In genomic region chr5:100499243-100499642, GRCm38 (mm10) we compare ENCODE assay signal across 7 mouse cellular contexts. TPM values are rescaled to one million over a fixed set of nuclear protein-coding genes. Genes with fewer than 3 reads are reported as not detected.
DNase-seq lines count a peak whose midpoint lies in the region; ATAC-seq and TF ChIP-seq lines count a peak whose summit lies in the region.

No protein-coding gene starts in this region.

- H3K36me3 ChIP-seq in lung, embryonic 16.5 days (ENCODE audit: control insufficient read depth, insufficient read depth, low read length) = no peaks in the 10 kb centered on the region
- no peaks in the 10 kb centered on the region for H3K36me3 ChIP-seq in limb, embryonic 11.5 days (ENCODE audit: control insufficient read depth, insufficient read depth, low read length)
- H3K36me3 ChIP-seq in stomach, embryonic 14.5 days (ENCODE audit: control insufficient read depth, insufficient read depth, low read length) = no peaks in the 10 kb centered on the region

- no peaks in the 10 kb centered on the region for H3K9me3 ChIP-seq in lung, embryonic 16.5 days (ENCODE audit: control insufficient read depth, low read length)
- H3K9me3 ChIP-seq in limb, embryonic 11.5 days (ENCODE audit: control insufficient read depth, low read length) = no peaks in the 10 kb centered on the region
- no peaks in the 10 kb centered on the region for H3K9me3 ChIP-seq in stomach, embryonic 14.5 days (ENCODE audit: control insufficient read depth, low read depth, low read length)

- no peak for TF ChIP-seq POLR2A in embryonic fibroblast, embryonic 13.5 days (IDR thresholded peaks at IDR 0.05; ENCODE audit: low read depth, low read length)

- H3K9ac ChIP-seq in lung, embryonic 16.5 days (ENCODE audit: low read length) = peak overlapping the region; percentile 68; the same call in 1 of the 2 replicates
- no peak overlapping the region; the same call in 1 of the 2 replicates for H3K9ac ChIP-seq in limb, embryonic 11.5 days (ENCODE audit: low read length)
- H3K9ac ChIP-seq in stomach, embryonic 14.5 days (replicated peaks; ENCODE audit: low read depth, low read length) = no peak overlapping the region

- DNase-seq in lung, postnatal 10 days = no peak
- no peak for DNase-seq in limb, embryonic 11.5 days (ENCODE audit: low spot score)

- peaks cover 11% of the 10 kb centered on the region for H3K4me1 ChIP-seq in lung, embryonic 16.5 days (replicated peaks; ENCODE audit: control insufficient read depth, insufficient read depth, low read length)
- no peaks in the 10 kb centered on the region; the same call in 1 of the 2 replicates for H3K4me1 ChIP-seq in embryonic fibroblast, embryonic 13.5 days (ENCODE audit: control insufficient read depth, insufficient read depth, low read length)
- peaks cover 6% of the 10 kb centered on the region; the same call in 1 of the 2 replicates for H3K4me1 ChIP-seq in limb, embryonic 11.5 days (ENCODE audit: control insufficient read depth, insufficient read depth, low read length)
- peaks cover 22% of the 10 kb centered on the region for H3K4me1 ChIP-seq in stomach, embryonic 14.5 days (ENCODE audit: control insufficient read depth, insufficient read depth, low read length)

- 14% methylated on average over 2 of the region's 2 CpGs for WGBS in lung, embryonic 16.5 days
- 22% methylated on average over 2 of the region's 2 CpGs for WGBS in limb, embryonic 11.5 days
- WGBS in stomach, embryonic 14.5 days = 18% methylated on average over 2 of the region's 2 CpGs

- ATAC-seq in lung, embryonic 16.5 days (ENCODE audit: low read depth) = no peak
- ATAC-seq in limb, embryonic 11.5 days (ENCODE audit: insufficient number of reproducible peaks, low FRiP score, low TSS enrichment, low read depth) = no peak
- no peak for ATAC-seq in stomach, embryonic 14.5 days (ENCODE audit: insufficient number of reproducible peaks, insufficient read depth, low FRiP score, low read depth)
- ATAC-seq in granulocyte monocyte progenitor cell, adult 5-6 weeks (replicated peaks; ENCODE audit: poor library complexity, severe bottlenecking) = no peak
- no peak for ATAC-seq in cerebellum, adult (ENCODE audit: insufficient number of reproducible peaks, low FRiP score, low TSS enrichment)

- H3K27me3 ChIP-seq in lung, embryonic 16.5 days (ENCODE audit: control insufficient read depth, insufficient read depth, low read depth, low read length) = no peaks in the 10 kb centered on the region
- no peaks in the 10 kb centered on the region for H3K27me3 ChIP-seq in limb, embryonic 11.5 days (ENCODE audit: control insufficient read depth, insufficient read depth, low read length)
- H3K27me3 ChIP-seq in stomach, embryonic 14.5 days (ENCODE audit: control insufficient read depth, insufficient read depth, low read length) = no peaks in the 10 kb centered on the region

- H3K4me2 ChIP-seq in lung, embryonic 16.5 days (ENCODE audit: low read depth, low read length) = peak overlapping the region; percentile 95
- H3K4me2 ChIP-seq in limb, embryonic 11.5 days (ENCODE audit: low read depth, severe bottlenecking) = peak overlapping the region; percentile 93
- peak overlapping the region; percentile 96 for H3K4me2 ChIP-seq in stomach, embryonic 14.5 days (replicated peaks; ENCODE audit: low read depth, low read length)

- H3K27ac ChIP-seq in lung, embryonic 16.5 days (ENCODE audit: low read length) = peak overlapping the region; percentile 70; the same call in 1 of the 2 replicates
- H3K27ac ChIP-seq in embryonic fibroblast, embryonic 13.5 days (ENCODE audit: insufficient read depth, low read length) = no peak overlapping the region
- no peak overlapping the region for H3K27ac ChIP-seq in limb, embryonic 11.5 days (replicated peaks; ENCODE audit: low read depth, low read length)
- no peak overlapping the region for H3K27ac ChIP-seq in stomach, embryonic 14.5 days (ENCODE audit: low read length)

- peak overlapping the region; percentile 90 for H3K4me3 ChIP-seq in lung, embryonic 16.5 days (ENCODE audit: low read length)
- peak overlapping the region; percentile 91 for H3K4me3 ChIP-seq in embryonic fibroblast, embryonic 13.5 days (ENCODE audit: insufficient read depth, low read length)
- peak overlapping the region; percentile 77 for H3K4me3 ChIP-seq in limb, embryonic 11.5 days (ENCODE audit: low read depth, low read length)
- H3K4me3 ChIP-seq in stomach, embryonic 14.5 days (ENCODE audit: low read depth, low read length) = peak overlapping the region; percentile 68

- TF ChIP-seq CTCF in embryonic fibroblast, embryonic 13.5 days (IDR thresholded peaks at IDR 0.05; ENCODE audit: borderline replicate concordance, insufficient read depth, low read length) = no peak

RNA-seq across cellular contexts. Expression of gene Lin54, which starts 1.2 kb away (rescaled TPM):
- polyA plus RNA-seq in lung, embryonic 16.5 days (2015; fragmentation: Nextera tagmentation; extraction: Ambion mirVana) = 12.2 and 13.6 TPM in 2 replicates
- 19.9 and 23.8 TPM in 2 replicates for polyA plus RNA-seq in embryonic fibroblast, embryonic 13.5 days (2011; ENCODE audit: insufficient read length, low read depth, missing spikeins)
- polyA plus RNA-seq in limb, embryonic 11.5 days (2014; fragmentation: Nextera tagmentation; extraction: Ambion mirVana) = 16.1 and 16.8 TPM in 2 replicates
- polyA plus RNA-seq in stomach, embryonic 14.5 days (2014; fragmentation: Nextera tagmentation; extraction: Ambion mirVana) = 15.3 and 16.1 TPM in 2 replicates
- total RNA-seq in granulocyte monocyte progenitor cell, adult 5-6 weeks (2014; fragmentation: Nextera tagmentation) = 26.2 and 27.7 TPM in 2 replicates
- total RNA-seq in granulocyte monocyte progenitor cell, adult 5-6 weeks (2017) = 26.6 and 31.6 TPM in 2 replicates

RNA-seq across cellular contexts. Expression of gene Cops4, which starts 18.9 kb away (rescaled TPM):
- 165 and 174 TPM in 2 replicates for polyA plus RNA-seq in lung, embryonic 16.5 days (2015; fragmentation: Nextera tagmentation; extraction: Ambion mirVana)
- polyA plus RNA-seq in embryonic fibroblast, embryonic 13.5 days (2011; ENCODE audit: insufficient read length, low read depth, missing spikeins) = 93.8 and 115 TPM in 2 replicates
- polyA plus RNA-seq in limb, embryonic 11.5 days (2014; fragmentation: Nextera tagmentation; extraction: Ambion mirVana) = 254 TPM in 2 replicates
- polyA plus RNA-seq in stomach, embryonic 14.5 days (2014; fragmentation: Nextera tagmentation; extraction: Ambion mirVana) = 187 and 188 TPM in 2 replicates
- 72.0 and 81.7 TPM in 2 replicates for total RNA-seq in granulocyte monocyte progenitor cell, adult 5-6 weeks (2014; fragmentation: Nextera tagmentation)
- total RNA-seq in granulocyte monocyte progenitor cell, adult 5-6 weeks (2017) = 147 and 155 TPM in 2 replicates
